Mouse (Mus musculus) midbrain, postnatal 0 days (tissue): Measurements from ENCODE around the gene Ice2. TPM values are rescaled to one million over a fixed set of nuclear protein-coding genes. Genes with fewer than 3 reads are reported as not detected.

Experiments used
- ATAC-seq: fragments of 200-750 bp; cut with Nextera tagmentation; 2 replicates; pipeline ENCODE4 v1.8.0; 2017; ENCODE audit warnings: moderate number of reproducible peaks, mild to moderate bottlenecking, moderate TSS enrichment, moderate library complexity; ENCODE audit not compliant: low FRiP score
- DNase-seq: peaks from one replicate; pipeline ENCODE4 v3.0.0-alpha.2; 2015; ENCODE audit warnings: low spot score
- H3K27ac ChIP-seq: fragments of 300-500 bp; sonication (generic); 2 replicates; pipeline ENCODE4 v1.5.1; 2014; ENCODE audit warnings: low read depth, mild to moderate bottlenecking, low read length, mixed read lengths
- H3K27me3 ChIP-seq: fragments of 300-500 bp; sonication (generic); 2 replicates; pipeline ENCODE4 v1.6.1; 2014; ENCODE audit warnings: low read length, control low read depth, mixed read lengths; ENCODE audit not compliant: insufficient read depth
- H3K36me3 ChIP-seq: fragments of 300-500 bp; sonication (generic); 2 replicates; pipeline ENCODE4 v1.6.1; 2014; ENCODE audit warnings: low read length, control low read depth, mixed read lengths; ENCODE audit not compliant: insufficient read depth
- H3K4me1 ChIP-seq: fragments of 300-500 bp; sonication (generic); 2 replicates; pipeline ENCODE4 v1.6.1; 2014; ENCODE audit warnings: mild to moderate bottlenecking, control low read depth, antibody characterized with exemption, low read length, mixed read lengths; ENCODE audit not compliant: insufficient read depth
- H3K4me2 ChIP-seq: fragments of 300-500 bp; sonication (generic); 2 replicates; pipeline ENCODE4 v1.6.1; 2014; ENCODE audit warnings: low read depth, mild to moderate bottlenecking, low read length, mixed read lengths; ENCODE audit not compliant: poor library complexity, severe bottlenecking
- H3K4me3 ChIP-seq: fragments of 300-500 bp; sonication (generic); 2 replicates; pipeline ENCODE4 v1.5.1; 2014; ENCODE audit warnings: low read depth, mild to moderate bottlenecking, low read length, moderate library complexity
- H3K9ac ChIP-seq: fragments of 300-500 bp; sonication (generic); replicated peaks from 2 replicates; pipeline ENCODE4 v1.6.1; 2014; ENCODE audit warnings: mild to moderate bottlenecking, low read length, moderate library complexity, mixed read lengths; ENCODE audit not compliant: poor library complexity, severe bottlenecking
- H3K9me3 ChIP-seq: fragments of 300-500 bp; sonication (generic); 2 replicates; pipeline ENCODE4 v1.6.1; 2016; ENCODE audit warnings: low read length, control low read depth
- CTCF ChIP-seq: IDR thresholded peaks from 2 replicates; pipeline ENCODE4 v1.5.1; 2016; ENCODE audit warnings: antibody characterized with exemption, mild to moderate bottlenecking
- WGBS: fragments of 180-500 bp; shearing (Covaris S2); extraction: QIAGEN DNeasy Blood & Tissue Kit; methylation state at CpG from one replicate; pipeline ENCODE4 v1.1.7; 2014; 5-methylcytosine and 5-hydroxymethylcytosine counted together
- polyA plus RNA-seq: library from polyadenylated mRNA; unstranded; fragments of >200 nt; fragmentation: Nextera tagmentation; extraction: Ambion mirVana; gene quantifications from 2 replicates; pipeline ENCODE4 v1.2.1, GENCODE M21; 2015
- total RNA-seq: library from RNA; depleted of rRNA; stranded (reverse); fragments of >200 nt; gene quantifications from 2 replicates; pipeline ENCODE4 v1.2.3, GENCODE M21; 2014

Ice2 gene
- total and polyA plus RNA-seq, 2 experiments from 2014 or later: 4.9 to 7.3 TPM

GRCm38 (mm10) chr9:69457143-69457542 lies 59.4 kb downstream of the Ice2 start:
- WGBS: 98% methylated on average over 3 of the region's 3 CpGs
- H3K27ac ChIP-seq: no peak overlapping the region

GRCm38 (mm10) chr9:69457747-69458625 lies 60.3 kb downstream of the Ice2 start:
- H3K36me3 ChIP-seq: no peaks in the 10 kb centered on the region
- no peak overlapping the region for H3K9ac ChIP-seq
- 61% methylated on average over 14 of the region's 14 CpGs for WGBS
- no peak overlapping the region for H3K4me3 ChIP-seq
- no peak overlapping the region for H3K4me2 ChIP-seq
- H3K27ac ChIP-seq: peak overlapping the region; percentile 38; the same call in 1 of the 2 replicates
- no peaks in the 10 kb centered on the region for H3K9me3 ChIP-seq
- DNase-seq (peak; percentile 56), ATAC-seq (no peak)
- H3K27me3 ChIP-seq: peaks cover 13% of the 10 kb centered on the region
- no peak for TF ChIP-seq CTCF
- H3K4me1 ChIP-seq: peaks cover 9% of the 10 kb centered on the region; the same call in 1 of the 2 replicates

More at GRCm38 (mm10) chr9:69457143-69457542, 59.4 kb downstream of the Ice2 start:
- Histone ChIP-seq H3K4me1 (peaks cover 9% of the 10 kb centered on the region; the same call in 1 of the 2 replicates), H3K9me3 (no peaks in the 10 kb centered on the region), H3K9ac (no peak overlapping the region), H3K4me2 (no peak overlapping the region), H3K27me3 (peaks cover 14% of the 10 kb centered on the region), H3K4me3 (no peak overlapping the region), H3K36me3 (no peaks in the 10 kb centered on the region)
- ATAC-seq (no peak), DNase-seq (no peak)
- TF ChIP-seq CTCF: no peak

GRCm38 (mm10) chr9:69458982-69459381 lies 61.3 kb downstream of the Ice2 start:
- TF ChIP-seq CTCF: no peak
- H3K4me2 ChIP-seq: no peak overlapping the region
- H3K4me1 ChIP-seq: 0 out of 2 replicates have a peak, but pooled peaks cover 4% of the 10 kb centered on the region
- 74% methylated on average over 2 of the region's 2 CpGs for WGBS
- no peak overlapping the region for H3K4me3 ChIP-seq
- H3K9me3 ChIP-seq: no peaks in the 10 kb centered on the region
- H3K36me3 ChIP-seq: no peaks in the 10 kb centered on the region
- DNase-seq (no peak), ATAC-seq (no peak)
- no peak overlapping the region for H3K9ac ChIP-seq
- H3K27me3 ChIP-seq: peaks cover 7% of the 10 kb centered on the region; the same call in 1 of the 2 replicates
- H3K27ac ChIP-seq: no peak overlapping the region

GRCm38 (mm10) chr9:69459876-69460275 lies 62.2 kb downstream of the Ice2 start:
- Histone ChIP-seq H3K4me1 (0 out of 2 replicates have a peak, but pooled peaks cover 4% of the 10 kb centered on the region), H3K9me3 (no peaks in the 10 kb centered on the region), H3K4me3 (no peak overlapping the region), H3K4me2 (no peak overlapping the region), H3K36me3 (no peaks in the 10 kb centered on the region), H3K27ac (no peak overlapping the region), H3K9ac (no peak overlapping the region), H3K27me3 (peaks cover 7% of the 10 kb centered on the region; the same call in 1 of the 2 replicates)
- whole genome bisulfite sequencing: 91% methylated on average over 7 of the region's 7 CpGs
- no peak for ATAC-seq
- no peak for TF ChIP-seq CTCF
- no peak for DNase-seq

- DNase-seq: no peak
- Histone ChIP-seq H3K27me3 (no peaks in the 10 kb centered on the region), H3K4me1 (peaks cover 4% of the 10 kb centered on the region; the same call in 1 of the 2 replicates), H3K9me3 (no peaks in the 10 kb centered on the region), H3K4me2 (no peak overlapping the region), H3K27ac (no peak overlapping the region), H3K9ac (no peak overlapping the region), H3K36me3 (no peaks in the 10 kb centered on the region), H3K4me3 (no peak overlapping the region)
- ATAC-seq: no peak
- no peak for TF ChIP-seq CTCF
- 86% methylated on average over 2 of the region's 2 CpGs for WGBS
Measured at GRCm38 (mm10) chr9:69463046-69463445, 65.3 kb downstream of the Ice2 start.
